Mouse (Mus musculus) layer of hippocampus, adult 9-10 months (tissue): ENCODE measurements around the gene Chga.

Experiments
- DNase-seq: peaks from one replicate; pipeline ENCODE4 v3.0.0; 2022; ENCODE audit warnings: low spot score

Gene Chga

DNA sequence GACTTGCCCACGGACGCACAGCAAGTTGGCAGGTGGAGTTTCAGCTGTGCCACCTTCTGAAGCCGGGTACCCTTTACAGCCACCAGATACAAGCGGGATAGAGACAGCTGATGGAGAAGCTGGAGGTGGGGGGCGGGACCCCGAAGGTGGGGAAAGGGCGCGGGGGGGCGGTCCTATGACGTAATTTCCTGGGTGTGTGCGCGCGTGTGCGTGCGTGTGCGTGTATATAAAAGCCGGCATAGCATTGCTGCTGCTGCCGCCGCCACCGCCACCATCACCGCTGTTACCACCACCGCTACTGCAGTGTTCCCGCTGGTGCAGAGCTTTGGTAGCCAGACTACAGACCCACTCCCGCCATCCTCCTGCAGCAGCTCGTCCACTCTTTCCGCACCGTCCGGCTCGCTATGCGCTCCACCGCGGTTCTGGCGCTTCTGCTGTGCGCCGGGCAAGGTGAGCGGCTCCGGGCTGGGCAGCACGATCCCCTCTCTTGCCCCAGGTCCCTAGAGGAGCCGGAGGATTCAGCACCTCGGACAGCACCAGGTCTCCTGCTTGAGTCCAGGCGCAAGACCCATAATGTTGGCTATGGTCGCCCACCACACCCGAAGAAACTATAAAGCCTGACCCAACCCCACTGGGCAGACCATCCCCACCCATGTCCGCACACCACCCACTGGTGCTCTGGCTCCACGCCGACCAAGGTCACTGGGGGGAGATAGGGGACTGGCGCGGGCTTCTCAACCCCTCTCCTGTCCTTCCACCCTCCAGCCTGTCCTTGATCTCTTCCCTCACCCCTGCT is at the start of gene Chga:
TSS of gene Chga (plus strand) at position 249 of the 796 bp plus-strand sequence.
- no peak for DNase-seq

DNA sequence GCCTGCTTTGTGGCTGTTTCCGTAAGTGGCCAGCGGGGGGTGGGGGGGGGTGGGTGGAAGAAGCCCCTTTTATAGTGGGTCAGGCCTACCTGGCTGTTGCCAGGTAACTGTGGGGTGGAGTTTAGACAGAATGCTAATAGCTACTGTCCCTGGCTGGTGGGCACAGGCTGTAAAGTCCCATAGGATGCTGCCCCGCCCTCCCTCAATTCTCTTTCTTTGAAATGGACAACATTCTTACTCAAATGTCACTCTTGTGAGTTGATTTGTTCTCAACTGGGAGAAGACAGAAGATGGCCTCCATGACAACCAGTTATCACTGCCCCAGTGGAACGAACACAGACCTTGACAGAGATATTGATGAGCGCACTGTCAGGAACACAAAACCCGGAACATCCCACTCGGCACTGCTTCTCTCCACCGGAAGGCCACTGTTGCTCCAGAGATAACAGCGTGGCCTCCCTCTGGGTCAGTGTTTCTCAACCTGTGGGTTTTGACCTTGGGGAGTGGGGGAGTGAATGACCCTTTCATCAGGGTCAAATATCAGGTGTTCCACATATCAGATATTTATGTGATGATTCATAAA is 49.5 kb upstream of the Chga start:
- DNase-seq: no peak

DNA sequence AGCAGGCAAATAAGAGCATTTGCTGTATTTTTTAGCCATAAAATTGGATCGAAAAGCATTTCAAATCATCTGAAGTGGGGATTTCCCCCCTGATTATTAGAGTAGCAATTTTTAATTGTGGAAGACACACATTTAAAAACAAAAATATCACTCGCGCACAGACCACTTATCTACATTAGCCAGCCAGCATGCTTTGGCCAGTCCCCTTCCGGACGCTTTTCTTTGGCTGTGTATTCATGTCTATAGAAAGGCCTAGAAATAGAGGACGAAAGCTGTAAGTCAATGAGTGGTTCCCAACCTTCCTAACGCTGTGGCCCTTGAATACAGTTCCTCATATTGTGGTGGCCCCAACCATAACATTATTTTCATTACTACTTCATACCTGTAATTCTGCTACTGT is 48.8 kb upstream of the Chga start:
- no peak for DNase-seq

DNA sequence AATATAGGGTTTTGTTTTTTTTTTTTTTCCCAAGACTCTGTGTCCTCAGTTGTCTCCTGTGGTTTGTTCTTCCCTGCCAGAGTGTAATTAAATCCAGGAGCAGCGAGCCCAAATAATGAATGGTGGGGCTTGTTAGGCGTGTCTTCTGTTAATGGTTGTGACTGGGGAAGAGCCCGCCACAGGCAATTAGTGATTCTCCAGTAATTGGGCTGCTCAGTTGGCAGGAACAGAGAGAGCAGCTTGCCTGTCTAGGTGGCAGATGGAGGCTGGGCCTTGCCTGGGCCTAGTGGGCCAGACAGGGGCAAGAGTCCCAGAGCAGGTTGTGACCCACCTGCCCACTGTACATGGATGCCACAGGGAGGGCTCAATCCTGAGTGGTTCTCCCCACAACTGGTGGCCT is 43.4 kb upstream of the Chga start:
- no peak for DNase-seq

DNA sequence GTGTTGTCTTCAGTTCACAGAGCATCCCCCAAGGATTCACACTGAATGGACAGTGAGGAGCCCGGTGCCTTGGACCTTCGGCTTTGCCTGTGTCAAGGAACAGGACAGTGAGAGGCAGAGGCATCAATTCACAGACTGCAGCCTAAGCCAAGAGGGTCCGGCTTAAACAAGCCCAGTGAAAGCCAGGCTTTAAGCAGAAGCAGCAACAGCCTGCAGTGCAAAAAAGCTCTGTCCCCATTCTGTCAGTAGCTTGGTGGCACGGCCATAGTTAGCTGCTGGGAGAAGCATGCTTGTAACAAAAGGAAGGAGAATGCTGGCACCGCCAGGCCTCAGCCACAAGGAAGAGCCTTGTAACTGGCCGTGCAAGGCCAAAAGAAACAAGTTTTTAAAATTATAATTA is 40.6 kb upstream of the Chga start:
- DNase-seq: no peak

DNA sequence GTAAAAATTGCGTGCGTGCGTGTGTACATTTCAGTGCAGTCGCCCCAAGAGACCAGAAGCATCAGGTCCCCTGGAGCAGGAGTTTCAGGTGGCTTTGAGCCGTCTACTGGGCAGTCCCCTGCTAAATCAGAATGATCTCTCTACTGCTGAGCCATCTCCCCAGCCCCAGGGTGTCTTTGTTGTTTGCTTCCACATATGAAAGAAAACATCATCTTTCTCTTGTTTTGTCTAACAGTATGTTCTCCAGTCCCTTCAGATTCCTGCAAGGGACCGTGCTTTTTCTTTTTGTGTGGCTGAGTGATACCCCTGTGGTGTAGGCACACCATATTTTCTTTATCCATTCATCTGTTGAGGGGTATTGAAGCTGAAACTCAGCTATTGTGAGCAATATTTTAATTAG is 40.0 kb upstream of the Chga start:
- DNase-seq: no peak

DNA sequence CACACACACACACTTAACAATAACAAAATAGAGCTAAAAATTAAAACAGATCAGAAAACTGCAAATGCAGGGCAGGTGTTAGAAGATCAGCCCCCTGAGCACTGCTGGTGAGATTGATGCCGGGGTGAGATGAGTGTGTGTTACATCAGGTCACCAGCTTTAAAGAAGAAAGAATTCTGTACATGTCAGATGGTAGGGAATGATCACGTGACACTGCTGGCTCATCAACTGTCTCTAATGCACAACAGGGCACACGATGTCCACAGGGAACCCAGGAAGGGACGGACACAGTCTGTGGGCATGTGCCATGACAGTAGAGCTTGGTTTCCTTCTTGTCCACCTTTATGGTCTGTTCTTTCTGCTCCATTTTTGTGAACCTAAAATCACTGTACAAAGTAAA is 38.6 kb upstream of the Chga start:
- no peak for DNase-seq

DNA sequence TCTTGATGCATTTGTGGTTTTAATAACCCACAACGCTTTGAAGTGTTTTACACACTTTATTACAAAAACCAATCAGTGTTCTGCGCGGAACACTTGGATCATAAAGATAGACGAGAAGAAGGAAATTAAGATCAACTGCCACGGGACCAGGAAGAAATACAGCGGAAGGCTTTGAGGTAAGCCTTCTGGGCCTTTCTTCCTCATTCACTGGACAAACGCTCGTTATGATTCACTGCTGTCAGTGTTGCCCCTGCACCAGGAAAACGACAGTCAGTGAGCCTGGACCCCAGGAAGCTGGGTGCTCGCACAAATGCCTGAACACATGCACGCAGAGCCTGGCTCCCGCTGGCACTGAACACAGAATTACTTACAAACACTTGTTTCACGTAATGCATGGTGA is 37.1 kb upstream of the Chga start:
- DNase-seq: no peak

DNA sequence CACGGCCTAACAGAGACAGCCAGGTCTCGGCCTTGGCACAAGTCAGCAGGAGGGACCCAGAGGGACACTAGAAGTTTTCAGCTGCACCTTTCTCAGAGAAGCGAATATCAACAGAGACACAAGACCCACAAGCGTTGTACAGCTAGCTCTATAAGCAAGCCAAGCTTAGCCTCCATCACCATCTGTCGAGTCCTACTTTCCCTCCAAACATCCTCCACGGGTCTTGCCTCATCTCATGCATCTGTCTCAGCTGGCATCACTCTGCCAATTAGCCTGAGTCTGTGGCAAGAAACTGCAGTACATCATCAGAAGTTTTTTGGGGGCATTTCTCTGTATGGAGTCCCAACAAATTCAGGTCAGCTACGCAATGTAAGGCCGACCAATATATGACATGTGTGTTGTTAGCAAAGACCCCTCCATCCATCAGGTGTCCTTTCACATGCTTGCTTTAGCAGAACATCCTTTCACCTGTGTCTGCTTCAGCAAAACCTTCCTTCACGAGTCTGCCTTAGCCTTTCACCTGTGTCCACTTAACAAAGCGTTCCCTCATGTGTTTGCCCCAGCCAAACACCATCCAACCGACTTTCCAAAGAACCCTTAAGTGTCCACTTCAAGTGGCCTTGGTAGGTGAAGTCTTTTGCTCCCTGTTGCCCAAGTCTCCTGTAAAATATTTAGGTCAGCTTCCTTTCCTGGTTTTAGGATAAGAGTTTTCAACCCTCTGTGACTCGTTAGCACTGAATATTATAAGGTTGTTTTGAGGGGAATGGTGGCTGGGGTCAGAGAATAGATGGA is 34.6 kb upstream of the Chga start:
- DNase-seq: no peak

DNA sequence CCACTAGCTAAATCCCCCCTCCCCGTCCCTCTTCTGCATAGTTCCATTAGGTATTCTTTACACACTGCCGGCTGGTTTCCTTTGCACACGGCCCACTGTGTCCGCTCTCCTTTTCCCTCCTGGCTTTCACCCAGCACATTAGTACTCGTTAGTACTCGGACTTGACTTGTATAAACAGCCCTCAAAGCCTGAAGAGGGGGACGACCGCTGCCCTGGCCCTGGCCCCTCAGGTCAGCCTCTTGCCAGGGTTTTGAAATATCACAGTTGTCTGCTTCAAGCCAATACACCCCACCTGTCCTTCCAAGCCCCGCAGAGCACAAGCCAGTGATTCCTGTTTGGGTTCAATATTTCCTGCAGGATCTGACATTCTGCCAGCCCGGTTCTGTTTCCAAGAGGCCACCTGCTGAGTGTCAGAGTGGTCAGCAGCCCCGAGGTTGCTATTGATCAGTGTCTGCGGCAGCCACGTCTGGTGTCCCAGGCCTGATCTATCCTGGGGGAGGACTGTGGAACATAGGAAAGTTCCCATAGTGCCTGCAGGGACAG is 32.9 kb upstream of the Chga start:
- no peak for DNase-seq

DNA sequence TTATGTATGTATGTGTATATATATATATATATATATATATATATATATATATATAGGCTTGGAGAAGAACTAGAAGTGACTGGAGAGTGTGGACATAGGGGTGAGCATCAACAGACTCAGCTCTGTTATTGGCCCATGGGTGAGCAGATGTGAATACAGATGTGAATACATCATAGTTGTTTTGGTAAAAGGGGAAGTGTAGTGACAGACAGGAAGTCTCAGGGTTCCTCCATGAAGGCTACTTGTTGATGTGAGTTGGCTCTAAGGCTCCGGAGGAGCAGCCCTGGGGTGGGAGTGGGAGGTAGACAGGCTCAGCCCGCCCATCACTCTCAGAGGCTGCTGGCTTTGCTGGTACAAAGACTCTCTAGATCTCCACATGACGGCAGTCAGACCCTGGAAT is 30.6 kb upstream of the Chga start:
- DNase-seq: no peak

DNA sequence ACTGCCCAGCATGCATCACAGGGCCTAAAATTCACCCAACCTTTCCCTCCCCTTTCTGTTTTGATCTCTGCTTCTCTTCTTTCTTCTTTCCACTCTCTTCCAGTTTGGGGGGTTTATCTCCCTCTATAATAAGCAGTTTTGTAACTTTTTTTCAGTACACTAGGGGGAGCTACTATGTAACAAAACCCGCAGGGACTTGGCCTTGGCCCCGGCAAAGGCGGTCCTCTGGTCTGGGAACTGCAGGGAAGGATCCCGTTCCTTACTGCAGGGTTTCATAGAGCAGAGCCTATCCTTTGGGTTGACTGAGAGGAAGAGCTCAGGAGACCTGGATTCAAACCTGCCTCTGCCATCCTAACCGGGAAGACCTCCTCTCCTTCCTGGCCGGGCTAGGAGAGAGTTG is 30.0 kb upstream of the Chga start:
- DNase-seq: no peak

DNA sequence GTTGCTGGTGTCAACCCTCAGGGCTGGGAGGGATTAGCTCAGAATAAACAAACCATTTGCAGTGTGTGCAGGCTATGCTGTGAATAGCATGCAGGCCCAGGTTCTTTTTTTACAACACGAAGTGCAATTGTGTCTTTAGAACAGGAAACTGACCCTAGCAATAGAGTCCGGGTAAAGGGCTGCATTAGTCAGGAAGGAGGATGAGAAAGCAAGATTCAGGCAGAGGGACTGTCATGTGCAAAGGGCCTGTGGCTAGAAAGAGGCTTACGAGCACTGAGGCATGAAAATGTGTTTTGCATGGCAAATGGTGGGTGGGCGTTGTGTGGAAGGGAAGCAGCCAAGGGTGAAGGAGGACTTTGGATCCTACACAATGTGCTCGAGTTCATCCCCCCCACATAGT is 26.8 kb upstream of the Chga start:
- no peak for DNase-seq

DNA sequence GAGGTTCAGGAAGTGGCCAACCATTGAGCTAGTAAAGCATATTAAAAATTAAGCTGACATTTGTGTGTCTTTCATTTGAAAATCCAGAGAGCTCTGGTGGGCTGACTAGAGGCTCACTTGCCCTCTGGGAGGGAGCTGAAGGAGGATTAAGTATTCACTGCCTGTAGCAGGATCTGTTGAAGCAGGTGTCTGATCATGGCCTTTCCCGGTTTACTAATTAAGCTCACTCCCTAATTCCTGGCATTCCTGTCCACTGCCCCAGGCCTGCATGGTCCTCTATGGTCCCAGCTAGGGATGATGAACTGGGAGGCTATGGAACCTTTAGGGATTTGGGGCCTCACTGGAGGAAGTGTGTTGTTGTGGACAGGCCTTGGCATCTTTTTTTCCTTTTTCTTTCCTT is 19.0 kb upstream of the Chga start:
- DNase-seq: no peak

DNA sequence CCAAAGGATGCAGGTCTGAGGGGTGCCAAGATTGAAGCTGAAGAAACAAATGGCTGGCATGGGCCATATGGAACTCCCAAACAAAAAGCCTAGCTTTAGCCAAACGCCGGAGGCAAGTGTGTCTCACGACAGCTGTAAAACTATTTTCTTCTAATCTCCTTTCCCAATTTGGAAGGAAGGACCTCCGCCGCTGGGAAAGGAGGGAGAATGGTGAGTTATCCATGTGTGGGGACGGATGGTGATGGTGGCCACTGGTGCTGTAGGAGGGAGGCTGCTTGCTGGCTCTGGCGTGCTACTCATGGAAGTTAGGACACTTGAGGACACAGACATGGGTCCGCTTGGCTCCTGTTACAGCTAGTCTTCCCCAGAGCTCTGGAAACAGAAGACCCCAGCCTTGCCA is 14.5 kb upstream of the Chga start:
- DNase-seq: no peak

DNA sequence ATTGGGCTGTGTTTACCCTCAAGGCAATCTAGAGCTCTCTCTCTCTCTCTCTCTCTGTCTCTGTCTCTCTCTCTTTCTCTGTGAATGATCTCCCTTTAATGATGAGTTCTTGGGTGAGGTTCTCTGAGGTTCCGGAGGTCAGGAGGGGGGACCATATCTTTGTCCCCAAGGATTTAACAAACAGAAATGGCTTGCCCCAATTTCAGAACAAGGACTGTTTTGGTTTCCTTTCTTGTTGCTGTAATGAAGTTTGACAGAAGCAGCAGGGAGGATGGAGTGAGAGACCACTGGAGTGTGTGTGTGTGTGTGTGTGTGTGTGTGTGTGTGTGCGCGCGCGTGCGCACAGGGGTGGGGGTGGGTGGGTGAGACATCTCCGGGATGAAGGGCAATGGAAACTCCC is 13.6 kb upstream of the Chga start:
- no peak for DNase-seq

DNA sequence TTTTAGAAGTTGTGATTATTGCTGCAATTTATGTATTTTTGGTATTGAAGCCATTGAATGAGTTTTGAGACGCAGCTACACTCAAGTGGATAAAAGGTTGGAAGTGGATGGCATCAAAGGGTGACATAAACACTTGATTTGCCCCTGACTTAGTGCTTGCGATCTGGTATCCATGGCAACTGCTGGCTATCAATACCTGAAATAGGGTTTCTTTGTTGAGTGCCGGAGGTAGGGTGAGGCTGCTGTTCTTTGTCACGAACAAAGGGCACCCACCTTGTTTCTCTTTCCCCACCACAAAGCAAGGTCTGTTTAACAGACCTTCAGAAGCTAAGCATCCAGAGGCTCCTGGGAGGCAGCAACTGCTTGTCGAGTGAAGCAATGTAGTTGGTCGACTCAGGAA is 9.6 kb upstream of the Chga start:
- no peak for DNase-seq

DNA sequence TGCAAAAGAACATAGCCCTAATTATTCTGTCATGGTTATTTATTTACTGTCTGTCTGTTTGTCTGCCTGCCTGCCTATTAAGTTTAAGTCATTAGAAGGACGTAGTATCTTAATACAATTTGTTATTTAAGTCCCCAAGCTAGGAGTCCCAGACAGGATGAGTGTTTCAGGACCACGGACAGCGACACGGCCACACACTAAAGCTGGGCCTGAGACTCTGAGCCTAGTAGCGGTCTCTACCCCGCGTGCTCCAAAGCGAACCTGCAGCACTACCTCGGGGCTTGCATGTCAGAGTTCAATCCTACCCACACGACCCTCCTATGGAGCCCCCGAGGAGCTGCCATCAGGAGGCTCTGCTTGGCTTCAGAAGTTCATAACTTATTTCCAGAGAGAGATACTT is 4.2 kb upstream of the Chga start:
- no peak for DNase-seq

DNA sequence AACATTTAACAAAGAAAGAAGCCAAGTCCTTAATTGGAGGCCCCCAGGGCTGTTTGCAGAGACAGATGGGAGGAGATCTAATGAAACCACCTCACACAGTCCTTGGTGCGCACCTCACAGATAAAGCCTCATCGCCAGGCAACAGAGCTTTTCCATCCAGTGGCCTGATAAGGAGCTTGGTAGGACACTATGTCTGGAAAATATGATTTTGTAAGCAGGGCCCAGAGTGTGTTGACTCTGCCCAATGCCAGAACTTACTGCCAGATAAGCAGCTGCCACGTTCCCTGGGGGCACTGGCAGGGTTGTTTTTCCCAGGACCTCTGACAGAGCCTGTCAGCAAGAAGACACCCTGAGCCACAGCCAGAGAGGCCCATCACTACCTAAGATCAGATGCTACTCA is 3.6 kb upstream of the Chga start:
- no peak for DNase-seq

DNA sequence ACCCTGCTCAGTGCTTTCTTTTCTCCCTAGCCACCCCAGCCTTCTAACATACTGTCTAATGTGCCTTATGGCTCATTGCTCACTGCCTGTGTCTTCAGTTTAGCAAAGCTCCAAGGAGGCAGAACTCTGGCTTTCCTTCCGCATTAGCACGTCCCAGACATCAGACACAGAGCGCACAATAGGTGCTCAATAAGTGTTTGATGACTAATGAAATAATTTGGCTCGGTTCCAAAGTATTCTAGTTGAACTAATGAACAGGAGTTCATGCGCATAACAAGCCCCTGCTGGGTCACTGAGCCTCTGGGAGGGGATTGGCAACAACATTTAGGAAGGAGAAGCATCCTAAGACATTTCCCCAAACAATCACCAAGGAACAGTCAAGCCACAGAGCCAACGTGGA is 2.8 kb upstream of the Chga start:
- DNase-seq: no peak

DNA sequence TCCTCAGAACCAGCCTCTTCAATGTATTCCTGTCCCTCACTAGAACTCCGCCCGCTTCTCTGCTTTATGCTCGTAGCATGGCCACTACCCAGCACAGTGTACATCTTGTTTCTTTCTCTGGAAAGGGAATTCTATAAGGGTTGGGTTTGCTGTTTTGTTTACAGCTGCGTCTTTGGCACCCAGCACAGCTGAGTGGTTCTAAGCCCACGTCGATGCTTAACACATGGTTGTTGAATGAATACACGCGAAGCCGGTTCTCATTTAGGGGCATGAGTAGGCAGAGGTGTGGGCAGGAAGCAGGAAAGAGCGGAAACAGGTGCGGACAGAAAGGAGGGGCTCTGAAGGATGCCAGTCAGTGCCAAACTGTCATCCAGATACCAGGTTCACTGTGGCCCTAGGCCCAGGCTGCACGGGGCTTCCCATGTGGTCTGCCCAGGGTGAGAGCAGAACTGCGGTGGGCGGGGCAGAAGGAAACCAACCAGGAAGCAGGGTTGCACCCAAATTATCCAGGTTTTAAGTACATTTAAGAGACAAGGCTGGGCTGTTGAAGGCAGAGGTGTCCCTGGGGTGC is 979 bp upstream of the Chga start:
- no peak for DNase-seq

DNA sequence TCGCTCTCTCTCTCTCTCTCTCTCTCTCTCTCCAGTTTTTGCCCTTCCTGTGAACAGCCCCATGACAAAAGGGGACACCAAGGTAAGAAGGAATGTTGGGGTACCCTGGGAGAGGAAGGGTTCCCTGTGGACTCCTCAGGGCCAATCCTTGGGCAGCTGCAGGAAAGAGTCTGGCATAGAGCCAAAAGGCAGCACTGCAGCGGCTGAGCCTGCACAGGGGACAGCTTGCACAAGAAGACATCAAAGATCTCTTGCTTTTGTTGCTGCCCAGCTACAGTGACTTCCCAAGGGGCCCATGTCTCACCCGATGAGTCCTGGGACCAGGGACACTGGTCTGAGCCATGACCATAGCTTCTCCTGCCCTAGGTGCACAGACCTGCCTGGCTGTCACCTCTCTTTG is 1.1 kb downstream of the Chga start:
- DNase-seq: no peak

DNA sequence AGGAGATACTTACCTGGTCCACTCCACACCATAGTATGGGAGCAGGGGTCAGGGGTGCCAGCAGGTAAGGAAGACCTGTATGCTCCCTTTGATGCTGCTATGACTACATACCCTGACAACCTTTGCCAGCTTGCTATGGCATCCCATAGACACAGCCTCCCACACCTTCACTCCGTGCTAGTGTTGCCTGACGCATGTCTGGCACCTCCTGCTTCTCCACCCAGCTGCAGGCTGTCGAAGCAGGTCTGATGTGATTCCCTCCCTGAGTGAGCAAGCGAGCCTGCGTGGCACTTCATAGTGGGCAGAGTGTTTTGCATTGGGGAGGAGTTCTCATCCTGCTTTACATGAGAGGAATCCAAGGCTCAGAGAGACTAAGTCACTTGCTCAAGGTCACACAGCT is 2.6 kb downstream of the Chga start:
- DNase-seq: no peak
